ENCODE assay signal across 8 mouse cellular contexts in genomic region chr6:42350021-42350967, GRCm38 (mm10). TPM values are rescaled to one million over a fixed set of nuclear protein-coding genes. Genes with fewer than 3 reads are reported as not detected.
DNase-seq lines count a peak whose midpoint lies in the region; ATAC-seq and TF ChIP-seq lines count a peak whose summit lies in the region.

No protein-coding gene starts in this region.

- TF ChIP-seq CTCF in lung, postnatal 0 days (IDR thresholded peaks at IDR 0.05), result peak; percentile 24; the same call in 1 of the 2 replicates

- peak overlapping the region; percentile 92 for H3K27ac ChIP-seq in hindbrain, embryonic 12.5 days
- peak overlapping the region; percentile 98 for H3K27ac ChIP-seq in lung, postnatal 0 days (ENCODE audit: low read length)

- peak overlapping the region; percentile 66 for H3K4me2 ChIP-seq in hindbrain, embryonic 12.5 days (replicated peaks)
- H3K4me2 ChIP-seq in lung, postnatal 0 days (replicated peaks; ENCODE audit: low read depth, low read length), result peak overlapping the region; percentile 84

- WGBS in hindbrain, embryonic 12.5 days, result under 1% methylated on average over 48 of the region's 72 CpGs
- WGBS in lung, postnatal 0 days, result 0% methylated on average over 44 of the region's 72 CpGs

- DNase-seq in WW6 (ENCODE audit: low read depth, low spot score), result peak; percentile 42
- peak; percentile 83 for DNase-seq in cerebellum, adult 8-10 months
- peak; percentile 72 to 77 for DNase-seq in frontal cortex, postnatal 14 days (ENCODE audit: low spot score in 2 of 2)
- DNase-seq in layer of hippocampus, postnatal 25 days (ENCODE audit: extremely low spot score in 1 of 2, low spot score in 1 of 2), result peak; percentile 63
- peak; percentile 75 for DNase-seq in lung, postnatal 0 days (ENCODE audit: low spot score)
- DNase-seq in right cerebral cortex, postnatal 10 days (ENCODE audit: low spot score in 2 of 2), result peak; percentile 79

- peak overlapping the region; percentile 88 for H3K9ac ChIP-seq in hindbrain, embryonic 12.5 days
- H3K9ac ChIP-seq in lung, postnatal 0 days (replicated peaks; ENCODE audit: low read depth), result peak overlapping the region; percentile 96

- H3K27me3 ChIP-seq in hindbrain, embryonic 12.5 days, result no peaks in the 10 kb centered on the region
- no peaks in the 10 kb centered on the region for H3K27me3 ChIP-seq in lung, postnatal 0 days (replicated peaks; ENCODE audit: insufficient read depth, low read length)

- peak; percentile 72 for ATAC-seq in hindbrain, embryonic 12.5 days (ENCODE audit: low FRiP score)
- ATAC-seq in lung, postnatal 0 days, result 0 out of 2 replicates have a peak, but pooled peaks have one; percentile 4
- no peak for ATAC-seq in activated CD4-positive, CD25-positive, alpha-beta regulatory T cell, adult 4 months

- no peaks in the 10 kb centered on the region for H3K9me3 ChIP-seq in hindbrain, embryonic 12.5 days (replicated peaks)
- no peaks in the 10 kb centered on the region for H3K9me3 ChIP-seq in lung, postnatal 0 days (ENCODE audit: low read length)

- H3K4me1 ChIP-seq in hindbrain, embryonic 12.5 days, result peaks cover 37% of the 10 kb centered on the region
- H3K4me1 ChIP-seq in lung, postnatal 0 days (ENCODE audit: insufficient read depth, low read depth, low read length), result peaks cover 31% of the 10 kb centered on the region

- peaks cover 23% of the 10 kb centered on the region for H3K36me3 ChIP-seq in hindbrain, embryonic 12.5 days
- peaks cover 6% of the 10 kb centered on the region; the same call in 1 of the 2 replicates for H3K36me3 ChIP-seq in lung, postnatal 0 days (ENCODE audit: insufficient read depth, low read length)

- peak overlapping the region; percentile 75 for H3K4me3 ChIP-seq in hindbrain, embryonic 12.5 days
- peak overlapping the region; percentile 99 for H3K4me3 ChIP-seq in lung, postnatal 0 days (ENCODE audit: low read depth, low read length)

- no peak for TF ChIP-seq EP300 in lung, postnatal 0 days (IDR thresholded peaks at IDR 0.05)

RNA-seq across cellular contexts. Expression of gene Zyx, which starts 0.9 kb away (rescaled TPM):
- 71.4 and 82.5 TPM in 2 replicates for polyA plus RNA-seq in hindbrain, embryonic 12.5 days (2016; fragmentation: Nextera tagmentation; extraction: Ambion mirVana)
- 10 to 100 TPM; 47.9 to 51.7 TPM for total RNA-seq in layer of hippocampus, postnatal 25 days (2021)
- polyA plus RNA-seq in lung, postnatal 0 days (2015; fragmentation: Nextera tagmentation; extraction: Ambion mirVana), result 166 and 183 TPM in 2 replicates
- polyA plus RNA-seq in activated CD4-positive, CD25-positive, alpha-beta regulatory T cell, adult 4 months (2017; shearing (Covaris generic)), result 10 to 100 TPM; 62.8 to 78.6 TPM

RNA-seq across cellular contexts. Expression of gene Epha1, which starts 22.8 kb away (rescaled TPM):
- polyA plus RNA-seq in hindbrain, embryonic 12.5 days (2016; fragmentation: Nextera tagmentation; extraction: Ambion mirVana), result 1.9 and 2.4 TPM in 2 replicates
- total RNA-seq in layer of hippocampus, postnatal 25 days (2021), result under 1 TPM; 0.22 to 0.47 TPM
- 21.8 TPM in 2 replicates for polyA plus RNA-seq in lung, postnatal 0 days (2015; fragmentation: Nextera tagmentation; extraction: Ambion mirVana)
- under 1 TPM in 1 of 2 experiments, not detected in 1; 0.63 TPM for polyA plus RNA-seq in activated CD4-positive, CD25-positive, alpha-beta regulatory T cell, adult 4 months (2017; shearing (Covaris generic))

RNA-seq across cellular contexts. Expression of gene Fam131b, which starts 25.9 kb away (rescaled TPM):
- 4.3 and 4.9 TPM in 2 replicates for polyA plus RNA-seq in hindbrain, embryonic 12.5 days (2016; fragmentation: Nextera tagmentation; extraction: Ambion mirVana)
- 10 to 100 TPM; 74.8 to 76.8 TPM for total RNA-seq in layer of hippocampus, postnatal 25 days (2021)
- not detected in 2 replicates for polyA plus RNA-seq in lung, postnatal 0 days (2015; fragmentation: Nextera tagmentation; extraction: Ambion mirVana)
- not detected for polyA plus RNA-seq in activated CD4-positive, CD25-positive, alpha-beta regulatory T cell, adult 4 months (2017; shearing (Covaris generic))

RNA-seq across cellular contexts. Expression of gene Tas2r143, which starts 49.7 kb away (rescaled TPM):
- not detected in 2 replicates for polyA plus RNA-seq in hindbrain, embryonic 12.5 days (2016; fragmentation: Nextera tagmentation; extraction: Ambion mirVana)
- not detected for total RNA-seq in layer of hippocampus, postnatal 25 days (2021)
- 0.15 TPM in 1 of 2 replicates, not detected in the other for polyA plus RNA-seq in lung, postnatal 0 days (2015; fragmentation: Nextera tagmentation; extraction: Ambion mirVana)
- not detected for polyA plus RNA-seq in activated CD4-positive, CD25-positive, alpha-beta regulatory T cell, adult 4 months (2017; shearing (Covaris generic))

RNA-seq across cellular contexts. Expression of gene Tas2r135, which starts 54.9 kb away (rescaled TPM):
- polyA plus RNA-seq in hindbrain, embryonic 12.5 days (2016; fragmentation: Nextera tagmentation; extraction: Ambion mirVana), result not detected in 2 replicates
- total RNA-seq in layer of hippocampus, postnatal 25 days (2021), result not detected
- polyA plus RNA-seq in lung, postnatal 0 days (2015; fragmentation: Nextera tagmentation; extraction: Ambion mirVana), result 0.18 TPM in 1 of 2 replicates, not detected in the other
- under 1 TPM in 1 of 2 experiments, not detected in 1; 0.52 TPM for polyA plus RNA-seq in activated CD4-positive, CD25-positive, alpha-beta regulatory T cell, adult 4 months (2017; shearing (Covaris generic))
